Mouse (Mus musculus) intestine, embryonic 14.5 days (tissue): ENCODE results near the gene Brsk2. TPM values are rescaled to one million over a fixed set of nuclear protein-coding genes. Genes with fewer than 3 reads are reported as not detected.

Experiments
- ATAC-seq: fragments of 200-750 bp; cut with Nextera tagmentation; replicated peaks from 2 replicates; pipeline ENCODE4 v1.8.0; 2017; ENCODE audit warnings: low read depth, moderate number of reproducible peaks, moderate TSS enrichment, moderate library complexity; ENCODE audit not compliant: low FRiP score, low TSS enrichment
- DNase-seq: peaks from one replicate; pipeline ENCODE4 v3.0.0-alpha.2; 2018; ENCODE audit warnings: low spot score
- H3K27ac ChIP-seq: fragments of 300-500 bp; sonication (generic); 2 replicates; pipeline ENCODE4 v1.5.1; 2014; ENCODE audit warnings: low read depth, mild to moderate bottlenecking, control low read depth
- H3K27me3 ChIP-seq: fragments of 300-500 bp; sonication (generic); replicated peaks from 2 replicates; pipeline ENCODE4 v1.6.1; 2014; ENCODE audit warnings: low read length, control low read depth; ENCODE audit not compliant: control insufficient read depth, insufficient read depth
- H3K36me3 ChIP-seq: fragments of 300-500 bp; sonication (generic); 2 replicates; pipeline ENCODE4 v1.6.1; 2014; ENCODE audit warnings: low read length, control low read depth; ENCODE audit not compliant: control insufficient read depth, insufficient read depth
- H3K4me1 ChIP-seq: fragments of 300-500 bp; sonication (generic); replicated peaks from 2 replicates; pipeline ENCODE4 v1.6.1; 2014; ENCODE audit warnings: low read length, control low read depth, mixed read lengths; ENCODE audit not compliant: control insufficient read depth, insufficient read depth
- H3K4me2 ChIP-seq: fragments of 300-500 bp; sonication (generic); 2 replicates; pipeline ENCODE4 v1.6.1; 2014; ENCODE audit warnings: low read length
- H3K4me3 ChIP-seq: fragments of 300-500 bp; sonication (generic); 2 replicates; pipeline ENCODE4 v1.5.1; 2014; ENCODE audit warnings: low read depth, low read length, control low read depth, mixed read lengths
- H3K9ac ChIP-seq: fragments of 300-500 bp; sonication (generic); 2 replicates; pipeline ENCODE4 v1.6.1; 2014; ENCODE audit warnings: mild to moderate bottlenecking, low read length
- H3K9me3 ChIP-seq: fragments of 300-500 bp; sonication (generic); 2 replicates; pipeline ENCODE4 v1.6.1; 2016; ENCODE audit warnings: low read length, control low read depth; ENCODE audit not compliant: control insufficient read depth
- WGBS: fragments of 180-500 bp; shearing (Covaris S2); extraction: QIAGEN DNeasy Blood & Tissue Kit; methylation state at CpG from one replicate; pipeline ENCODE4 v1.1.7; 2014; 5-methylcytosine and 5-hydroxymethylcytosine counted together
- polyA plus RNA-seq: library from polyadenylated mRNA; unstranded; fragments of >200 nt; fragmentation: Nextera tagmentation; extraction: Ambion mirVana; gene quantifications from 2 replicates; pipeline ENCODE4 v1.2.1, GENCODE M21; 2014

Gene Brsk2
- polyA plus RNA-seq, 1 experiment from 2014 or later: 2.1 TPM

DNA sequence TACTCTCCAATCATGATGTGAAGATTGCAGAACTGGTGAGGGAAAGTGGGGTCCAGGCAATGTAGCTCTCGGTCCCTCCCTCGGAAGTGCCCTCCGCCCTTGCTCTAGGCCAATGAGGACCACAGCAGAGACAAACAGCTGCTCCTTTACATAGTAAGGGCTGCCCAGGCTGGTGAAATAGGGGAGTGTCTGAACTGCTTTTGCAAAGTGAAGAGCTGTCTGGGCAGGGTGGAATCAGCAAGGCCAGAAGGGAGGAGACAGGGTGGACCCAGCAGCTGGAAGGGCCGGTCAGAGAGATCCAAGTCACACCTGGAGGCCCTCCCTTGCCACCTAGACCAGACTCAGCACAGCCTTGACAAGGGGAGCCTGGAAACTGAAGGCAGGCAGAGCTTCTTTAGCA, 76.4 kb downstream of the Brsk2 start:
- WGBS: 60% methylated on average over 4 of the region's 4 CpGs
- ATAC-seq: no peak
- Histone ChIP-seq H3K36me3 (no peaks in the 10 kb centered on the region), H3K9ac (no peak overlapping the region), H3K4me3 (no peak overlapping the region), H3K27ac (no peak overlapping the region), H3K4me1 (peaks cover 20% of the 10 kb centered on the region), H3K4me2 (no peak overlapping the region), H3K9me3 (no peaks in the 10 kb centered on the region), H3K27me3 (no peaks in the 10 kb centered on the region)
- DNase-seq: no peak

- ATAC-seq (no peak), DNase-seq (no peak)
- H3K9me3 ChIP-seq: no peaks in the 10 kb centered on the region
- no peak overlapping the region for H3K27ac ChIP-seq
- H3K4me1 ChIP-seq: peaks cover 14% of the 10 kb centered on the region
- no peaks in the 10 kb centered on the region for H3K27me3 ChIP-seq
- no peak overlapping the region for H3K4me3 ChIP-seq
- H3K36me3 ChIP-seq: no peaks in the 10 kb centered on the region
- H3K9ac ChIP-seq: no peak overlapping the region
- H3K4me2 ChIP-seq: no peak overlapping the region
Observed at GRCm38 (mm10) chr7:142030073-142030472, 80.5 kb downstream of the Brsk2 start.

DNA sequence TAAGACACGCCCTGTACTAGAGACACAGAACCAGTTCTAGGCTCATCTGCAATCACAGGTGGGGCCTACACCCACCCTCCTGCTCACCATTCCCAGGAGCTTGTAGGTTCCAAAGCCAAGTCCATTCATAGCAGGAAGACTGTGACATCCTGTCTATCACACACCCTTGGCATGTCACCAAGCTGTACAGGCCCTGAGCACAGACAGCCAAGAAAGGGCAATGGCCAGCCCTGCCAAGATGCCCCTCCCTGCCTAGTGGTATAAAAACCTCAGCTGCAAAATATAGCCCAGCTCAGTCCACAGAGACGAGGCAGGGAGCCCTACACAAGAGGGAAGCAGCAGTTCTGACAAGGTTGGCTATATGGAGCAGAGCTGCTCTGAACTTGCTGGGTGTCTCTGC, 84.6 kb downstream of the Brsk2 start:
- H3K4me2 ChIP-seq: no peak overlapping the region
- DNase-seq: no peak
- H3K27me3 ChIP-seq: no peaks in the 10 kb centered on the region
- no peak overlapping the region for H3K27ac ChIP-seq
- H3K36me3 ChIP-seq: no peaks in the 10 kb centered on the region
- ATAC-seq: no peak
- H3K4me3 ChIP-seq: no peak overlapping the region
- H3K9ac ChIP-seq: no peak overlapping the region
- WGBS: 80% methylated on average over 2 of the region's 2 CpGs
- no peaks in the 10 kb centered on the region for H3K9me3 ChIP-seq
- no peaks in the 10 kb centered on the region; the same call in 1 of the 2 replicates for H3K4me1 ChIP-seq

- Histone ChIP-seq H3K4me3 (no peak overlapping the region), H3K27ac (no peak overlapping the region), H3K9ac (no peak overlapping the region), H3K4me2 (no peak overlapping the region), H3K9me3 (no peaks in the 10 kb centered on the region), H3K4me1 (no peaks in the 10 kb centered on the region; the same call in 1 of the 2 replicates), H3K27me3 (no peaks in the 10 kb centered on the region), H3K36me3 (no peaks in the 10 kb centered on the region)
- ATAC-seq: no peak
- WGBS: 61% methylated on average over 2 of the region's 2 CpGs
- no peak for DNase-seq
Observed at GRCm38 (mm10) chr7:142035048-142035811, 85.7 kb downstream of the Brsk2 start.

DNA sequence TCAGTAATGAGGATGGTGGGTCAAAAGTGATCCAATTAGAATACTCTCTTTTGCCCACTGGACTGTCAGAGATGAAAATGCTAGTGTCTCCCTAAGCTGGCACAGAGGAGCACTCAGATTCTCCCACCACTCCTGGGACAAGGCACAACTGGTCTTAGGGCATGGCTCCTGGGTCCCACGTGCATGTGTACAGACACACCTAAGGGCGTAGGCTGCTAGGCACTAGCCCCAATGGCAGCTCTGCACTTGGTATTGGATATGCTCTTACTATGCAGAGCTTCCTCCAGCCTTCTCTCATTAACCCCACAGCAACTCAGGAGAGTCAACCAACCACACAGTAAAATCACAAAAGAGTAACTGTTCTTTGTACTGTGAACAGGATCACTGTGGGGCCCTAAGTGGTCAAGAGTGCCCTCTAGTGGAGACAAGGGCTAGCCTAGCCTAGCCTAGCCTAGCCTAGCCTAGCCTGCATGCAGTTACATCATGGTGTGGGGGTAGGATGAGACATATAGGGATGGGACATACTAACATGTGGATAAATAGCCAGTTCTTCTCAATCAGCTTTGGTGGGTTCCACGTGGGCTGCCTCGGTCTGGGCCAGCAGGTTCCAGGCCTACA, 88.1 kb downstream of the Brsk2 start:
- H3K27me3 ChIP-seq: no peaks in the 10 kb centered on the region

DNA sequence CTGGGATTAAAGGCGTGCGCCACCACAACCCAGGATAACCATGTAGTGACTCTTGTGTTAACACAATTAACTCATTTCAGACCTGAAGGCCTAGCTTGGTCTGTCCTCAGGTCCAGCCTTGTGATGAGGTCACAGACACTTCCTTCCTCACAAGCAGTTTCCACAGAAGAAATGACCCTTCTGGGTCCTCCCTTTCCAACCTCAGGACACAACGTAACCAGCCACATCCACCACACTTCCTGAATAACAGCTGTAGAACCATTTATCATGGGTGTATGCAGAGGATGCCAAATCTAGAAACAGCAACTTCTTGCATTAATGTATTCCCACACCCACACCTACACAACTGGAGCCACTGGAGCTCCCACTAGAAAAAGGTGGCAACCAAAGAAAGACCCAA, 91.2 kb downstream of the Brsk2 start:
- Histone ChIP-seq H3K27ac (no peak overlapping the region), H3K9me3 (no peaks in the 10 kb centered on the region), H3K9ac (no peak overlapping the region), H3K4me1 (no peaks in the 10 kb centered on the region), H3K4me3 (no peak overlapping the region), H3K27me3 (no peaks in the 10 kb centered on the region), H3K36me3 (no peaks in the 10 kb centered on the region), H3K4me2 (no peak overlapping the region)
- ATAC-seq (no peak), DNase-seq (no peak)
- 94% methylated on average over 3 of the region's 3 CpGs for WGBS

More for the DNA sequence above, 88.1 kb downstream of the Brsk2 start:
- no peaks in the 10 kb centered on the region; the same call in 1 of the 2 replicates for H3K4me1 ChIP-seq
- WGBS: 78% methylated on average over 4 of the region's 4 CpGs
- H3K9ac ChIP-seq: no peak overlapping the region
- H3K36me3 ChIP-seq: no peaks in the 10 kb centered on the region
- H3K4me2 ChIP-seq: no peak overlapping the region
- no peaks in the 10 kb centered on the region for H3K9me3 ChIP-seq
- no peak overlapping the region for H3K4me3 ChIP-seq
- H3K27ac ChIP-seq: no peak overlapping the region
- peak; percentile 70; the same call in 1 of the 2 replicates for ATAC-seq
- no peak for DNase-seq

- ATAC-seq (no peak), DNase-seq (no peak)
- no peaks in the 10 kb centered on the region for H3K4me1 ChIP-seq
- H3K27ac ChIP-seq: no peak overlapping the region
- 57% methylated on average over 2 of the region's 2 CpGs for WGBS
- H3K36me3 ChIP-seq: no peaks in the 10 kb centered on the region
- H3K27me3 ChIP-seq: no peaks in the 10 kb centered on the region
- H3K9me3 ChIP-seq: no peaks in the 10 kb centered on the region
- H3K4me3 ChIP-seq: no peak overlapping the region
- H3K4me2 ChIP-seq: no peak overlapping the region
- H3K9ac ChIP-seq: no peak overlapping the region
Observed at GRCm38 (mm10) chr7:142045344-142045743, 95.8 kb downstream of the Brsk2 start.

DNA sequence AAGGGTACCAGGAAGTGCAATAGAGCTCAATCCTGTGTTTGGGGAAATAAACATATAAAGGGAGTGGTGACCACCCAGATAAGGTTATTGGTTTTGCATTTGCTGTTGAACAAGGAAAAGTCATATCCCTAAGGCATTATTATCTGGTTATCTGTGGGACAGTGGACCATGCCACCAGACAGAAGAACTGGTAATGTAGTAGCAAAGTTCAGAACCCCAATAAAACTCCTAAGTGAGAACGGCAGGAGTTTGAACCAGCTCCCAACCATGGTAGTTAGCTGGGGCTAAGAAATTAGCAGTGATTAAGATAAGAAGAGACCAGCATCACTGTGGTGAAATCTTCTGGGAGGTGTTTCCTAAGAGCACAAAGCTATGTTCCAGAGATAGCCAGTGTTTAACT, 96.4 kb downstream of the Brsk2 start:
- H3K27ac ChIP-seq: no peak overlapping the region
- H3K4me1 ChIP-seq: no peaks in the 10 kb centered on the region
- ATAC-seq (no peak; the same call in 1 of the 2 replicates), DNase-seq (no peak)
- H3K27me3 ChIP-seq: no peaks in the 10 kb centered on the region
- 55% methylated on average over 1 of the region's 1 CpGs for WGBS
- H3K9me3 ChIP-seq: no peaks in the 10 kb centered on the region
- no peak overlapping the region for H3K4me3 ChIP-seq
- H3K36me3 ChIP-seq: no peaks in the 10 kb centered on the region
- H3K4me2 ChIP-seq: no peak overlapping the region
- no peak overlapping the region for H3K9ac ChIP-seq

- Histone ChIP-seq H3K9ac (no peak overlapping the region), H3K27me3 (no peaks in the 10 kb centered on the region), H3K9me3 (no peaks in the 10 kb centered on the region), H3K27ac (no peak overlapping the region), H3K4me1 (no peaks in the 10 kb centered on the region), H3K36me3 (peaks cover 6% of the 10 kb centered on the region; the same call in 1 of the 2 replicates), H3K4me2 (no peak overlapping the region), H3K4me3 (no peak overlapping the region)
- ATAC-seq (no peak), DNase-seq (no peak)
Observed at GRCm38 (mm10) chr7:142050536-142050935, 101.0 kb downstream of the Brsk2 start.
